Mouse (Mus musculus) forebrain, embryonic 15.5 days (tissue): Measurements from ENCODE around the gene Chit1. TPM values are rescaled to one million over a fixed set of nuclear protein-coding genes. Genes with fewer than 3 reads are reported as not detected.

Source experiments
- ATAC-seq: fragments of 200-750 bp; cut with Nextera tagmentation; replicated peaks from 2 replicates; pipeline ENCODE4 v1.8.0; 2017; ENCODE audit warnings: mild to moderate bottlenecking, moderate TSS enrichment, moderate library complexity
- H3K27ac ChIP-seq: fragments of 300-500 bp; sonication (generic); replicated peaks from 2 replicates; pipeline ENCODE4 v1.5.1; 2015; ENCODE audit warnings: mild to moderate bottlenecking, inconsistent platforms
- H3K27me3 ChIP-seq: fragments of 300-500 bp; sonication (generic); 2 replicates; pipeline ENCODE4 v1.6.1; 2015; ENCODE audit warnings: inconsistent platforms
- H3K36me3 ChIP-seq: fragments of 300-500 bp; sonication (generic); 2 replicates; pipeline ENCODE4 v1.6.1; 2015; ENCODE audit warnings: mild to moderate bottlenecking, inconsistent platforms
- H3K4me1 ChIP-seq: fragments of 300-500 bp; sonication (generic); 2 replicates; pipeline ENCODE4 v1.6.1; 2015; ENCODE audit warnings: inconsistent platforms
- H3K4me2 ChIP-seq: fragments of 300-500 bp; sonication (generic); replicated peaks from 2 replicates; pipeline ENCODE4 v1.6.1; 2015; ENCODE audit warnings: mild to moderate bottlenecking, inconsistent platforms
- H3K4me3 ChIP-seq: fragments of 300-500 bp; sonication (generic); 2 replicates; pipeline ENCODE4 v1.5.1; 2015; ENCODE audit warnings: mild to moderate bottlenecking, inconsistent platforms
- H3K9ac ChIP-seq: fragments of 300-500 bp; sonication (generic); replicated peaks from 2 replicates; pipeline ENCODE4 v1.6.1; 2015; ENCODE audit warnings: mild to moderate bottlenecking, inconsistent platforms
- H3K9me3 ChIP-seq: fragments of 300-500 bp; sonication (generic); 2 replicates; pipeline ENCODE4 v1.6.1; 2016; ENCODE audit warnings: inconsistent platforms
- WGBS: fragments of 180-500 bp; shearing (Covaris S2); methylation state at CpG from one replicate; pipeline ENCODE4 v1.1.7; 2015; ENCODE audit warnings: mixed read lengths; 5-methylcytosine and 5-hydroxymethylcytosine counted together
- polyA plus RNA-seq: library from polyadenylated mRNA; unstranded; fragments of >200 nt; fragmentation: Nextera tagmentation; extraction: Ambion mirVana; gene quantifications from 2 replicates; pipeline ENCODE4 v1.2.1, GENCODE M21; 2015

Gene Chit1
- polyA plus RNA-seq, 1 experiment from 2014 or later: 0.17 TPM

GRCm38 (mm10) chr1:134080881-134081450, 30.1 kb upstream of the Chit1 start:
- Histone ChIP-seq H3K9me3 (no peaks in the 10 kb centered on the region), H3K4me2 (no peak overlapping the region), H3K27ac (no peak overlapping the region), H3K27me3 (no peaks in the 10 kb centered on the region), H3K4me1 (peaks cover 46% of the 10 kb centered on the region), H3K4me3 (no peak overlapping the region), H3K36me3 (no peaks in the 10 kb centered on the region), H3K9ac (no peak overlapping the region)
- no peak for ATAC-seq
- WGBS: 92% methylated on average over 5 of the region's 5 CpGs

GRCm38 (mm10) chr1:134082987-134083516, 28.0 kb upstream of the Chit1 start:
- no peaks in the 10 kb centered on the region for H3K9me3 ChIP-seq
- no peak overlapping the region for H3K9ac ChIP-seq
- no peaks in the 10 kb centered on the region for H3K27me3 ChIP-seq
- H3K27ac ChIP-seq: no peak overlapping the region
- H3K4me1 ChIP-seq: peaks cover 37% of the 10 kb centered on the region
- no peak overlapping the region for H3K4me3 ChIP-seq
- H3K4me2 ChIP-seq: no peak overlapping the region
- no peaks in the 10 kb centered on the region for H3K36me3 ChIP-seq
- WGBS: 62% methylated on average over 11 of the region's 11 CpGs
- no peak for ATAC-seq

- no peaks in the 10 kb centered on the region for H3K27me3 ChIP-seq
- peaks cover 32% of the 10 kb centered on the region for H3K4me1 ChIP-seq
- WGBS: 89% methylated on average over 8 of the region's 8 CpGs
- no peak overlapping the region for H3K9ac ChIP-seq
- no peak for ATAC-seq
- H3K36me3 ChIP-seq: no peaks in the 10 kb centered on the region
- no peak overlapping the region for H3K4me3 ChIP-seq
- H3K9me3 ChIP-seq: no peaks in the 10 kb centered on the region
- H3K4me2 ChIP-seq: no peak overlapping the region
- no peak overlapping the region for H3K27ac ChIP-seq
These were observed 27.4 kb upstream of the Chit1 start for GRCm38 (mm10) chr1:134083676-134084075.

DNA sequence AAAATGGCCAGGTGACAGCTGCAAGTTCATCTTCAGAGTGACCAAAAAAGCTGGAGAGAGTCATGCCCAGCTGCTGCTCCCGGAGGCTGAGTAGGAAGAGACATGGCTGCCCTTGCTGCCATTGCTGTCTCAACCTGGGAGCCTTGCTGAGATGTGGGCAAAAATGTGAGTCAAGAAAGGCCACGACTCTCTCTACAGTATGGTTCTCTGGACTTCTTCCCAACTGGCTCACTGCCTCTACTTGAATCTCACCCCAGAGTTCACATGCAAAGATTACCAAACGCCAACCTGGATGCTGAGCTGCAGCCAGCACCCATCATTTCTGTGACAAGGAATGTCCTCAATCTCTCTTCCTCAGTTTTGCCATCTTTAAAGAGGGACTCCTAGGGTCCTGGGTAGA, 26.9 kb upstream of the Chit1 start:
- H3K4me3 ChIP-seq: no peak overlapping the region
- no peaks in the 10 kb centered on the region for H3K36me3 ChIP-seq
- WGBS: 69% methylated on average over 3 of the region's 3 CpGs
- no peak overlapping the region for H3K27ac ChIP-seq
- no peaks in the 10 kb centered on the region for H3K9me3 ChIP-seq
- peaks cover 32% of the 10 kb centered on the region for H3K4me1 ChIP-seq
- no peak overlapping the region for H3K4me2 ChIP-seq
- ATAC-seq: no peak
- no peak overlapping the region for H3K9ac ChIP-seq
- H3K27me3 ChIP-seq: no peaks in the 10 kb centered on the region

GRCm38 (mm10) chr1:134086017-134086416, 25.0 kb upstream of the Chit1 start:
- H3K9me3 ChIP-seq: no peaks in the 10 kb centered on the region
- H3K27ac ChIP-seq: no peak overlapping the region
- 19% methylated on average over 3 of the region's 3 CpGs for WGBS
- no peaks in the 10 kb centered on the region for H3K36me3 ChIP-seq
- no peak overlapping the region for H3K4me2 ChIP-seq
- H3K9ac ChIP-seq: no peak overlapping the region
- H3K27me3 ChIP-seq: no peaks in the 10 kb centered on the region
- H3K4me3 ChIP-seq: no peak overlapping the region
- peaks cover 22% of the 10 kb centered on the region for H3K4me1 ChIP-seq
- ATAC-seq: no peak

DNA sequence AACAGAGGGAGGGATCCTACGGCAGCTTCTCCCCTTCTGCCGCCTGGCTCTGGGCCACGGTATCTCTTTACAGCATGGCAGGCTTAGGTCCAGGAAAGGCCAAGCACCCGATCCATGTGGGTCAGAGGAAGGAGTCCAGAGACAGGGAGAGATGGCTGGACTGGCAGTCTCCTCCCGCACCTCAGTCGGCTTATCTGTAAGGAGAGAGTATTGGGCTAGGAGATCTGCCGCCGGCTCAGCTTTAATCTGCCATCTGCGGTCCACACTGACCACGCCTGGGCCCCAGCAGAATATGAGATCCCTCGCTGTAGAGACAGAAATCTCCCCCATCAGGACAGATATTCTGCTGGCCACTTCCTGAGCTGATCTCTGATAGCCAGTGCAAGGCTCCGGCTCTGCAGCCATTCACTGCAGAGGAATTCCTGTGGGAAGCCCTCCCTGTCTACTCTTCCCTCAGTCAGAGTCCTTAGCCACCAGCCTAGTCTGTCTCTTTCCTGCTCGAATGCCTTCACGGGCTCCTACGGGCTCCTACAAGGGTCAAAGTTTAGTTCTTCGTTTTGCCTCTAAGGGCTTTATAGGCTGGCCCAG, 24.1 kb upstream of the Chit1 start:
- peaks cover 22% of the 10 kb centered on the region for H3K4me1 ChIP-seq
- no peak for ATAC-seq
- no peaks in the 10 kb centered on the region for H3K9me3 ChIP-seq
- WGBS: 59% methylated on average over 16 of the region's 16 CpGs
- H3K4me3 ChIP-seq: no peak overlapping the region
- H3K9ac ChIP-seq: peak overlapping the region; percentile 13; the same call in 1 of the 2 replicates
- no peak overlapping the region for H3K4me2 ChIP-seq
- H3K36me3 ChIP-seq: no peaks in the 10 kb centered on the region
- no peaks in the 10 kb centered on the region for H3K27me3 ChIP-seq
- no peak overlapping the region for H3K27ac ChIP-seq

DNA sequence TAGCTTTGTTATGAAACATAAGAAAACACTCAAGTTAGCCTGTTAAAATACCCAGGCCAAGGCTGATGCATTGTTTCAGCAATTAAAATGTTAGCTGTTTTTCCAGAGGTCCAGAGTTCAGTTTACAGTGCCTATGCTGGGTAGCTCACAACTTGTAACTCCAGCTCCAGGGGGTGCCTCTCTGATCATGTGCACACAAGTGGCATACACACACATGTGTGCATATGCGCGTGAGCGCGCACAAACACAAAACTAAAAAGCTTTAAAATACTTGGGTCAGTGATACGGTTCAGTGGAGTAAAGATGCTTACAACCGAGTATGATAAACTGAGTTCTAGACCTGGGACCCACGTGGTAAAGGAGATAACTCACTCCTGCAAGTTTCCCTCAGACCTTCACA, 22.0 kb upstream of the Chit1 start:
- H3K4me1 ChIP-seq: peaks cover 37% of the 10 kb centered on the region
- 88% methylated on average over 7 of the region's 7 CpGs for WGBS
- H3K9ac ChIP-seq: no peak overlapping the region
- ATAC-seq: no peak
- no peaks in the 10 kb centered on the region for H3K27me3 ChIP-seq
- no peak overlapping the region for H3K27ac ChIP-seq
- H3K36me3 ChIP-seq: no peaks in the 10 kb centered on the region
- no peak overlapping the region for H3K4me2 ChIP-seq
- H3K9me3 ChIP-seq: no peaks in the 10 kb centered on the region
- no peak overlapping the region for H3K4me3 ChIP-seq

DNA sequence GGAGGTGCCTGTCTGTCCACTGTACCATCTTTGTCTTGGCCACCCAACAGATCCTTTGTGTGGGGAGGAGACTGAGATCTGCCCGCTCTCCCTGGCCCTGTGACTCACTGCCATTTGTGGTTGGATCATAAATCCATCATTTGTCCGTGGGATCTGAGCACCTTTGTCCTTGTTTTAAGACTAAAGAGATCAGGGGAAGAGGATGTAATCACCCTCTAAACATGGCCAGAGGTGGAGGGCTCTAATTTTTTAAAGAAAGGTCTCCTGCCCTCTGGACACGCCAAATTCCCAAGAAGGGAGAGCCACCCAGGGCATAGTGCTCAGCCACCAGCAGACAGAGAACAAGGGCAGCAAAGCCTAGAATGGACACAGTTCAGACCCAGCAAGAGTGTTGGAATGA, 19.2 kb upstream of the Chit1 start:
- H3K9me3 ChIP-seq: no peaks in the 10 kb centered on the region
- WGBS: 91% methylated on average over 3 of the region's 3 CpGs
- no peak overlapping the region for H3K4me3 ChIP-seq
- peak overlapping the region; percentile 75; the same call in 1 of the 2 replicates for H3K27ac ChIP-seq
- H3K27me3 ChIP-seq: no peaks in the 10 kb centered on the region
- H3K4me1 ChIP-seq: peaks cover 46% of the 10 kb centered on the region
- ATAC-seq: no peak
- H3K36me3 ChIP-seq: no peaks in the 10 kb centered on the region
- H3K4me2 ChIP-seq: no peak overlapping the region
- no peak overlapping the region for H3K9ac ChIP-seq

- H3K27ac ChIP-seq: peak overlapping the region; percentile 75
- no peak for ATAC-seq
- no peaks in the 10 kb centered on the region for H3K9me3 ChIP-seq
- no peaks in the 10 kb centered on the region for H3K36me3 ChIP-seq
- peak overlapping the region; percentile 78 for H3K4me2 ChIP-seq
- no peaks in the 10 kb centered on the region for H3K27me3 ChIP-seq
- peaks cover 50% of the 10 kb centered on the region for H3K4me1 ChIP-seq
- H3K4me3 ChIP-seq: peak overlapping the region; percentile 48
- WGBS: 34% methylated on average over 6 of the region's 6 CpGs
- peak overlapping the region; percentile 58 for H3K9ac ChIP-seq
These were observed 18.7 kb upstream of the Chit1 start for GRCm38 (mm10) chr1:134092368-134092767.

GRCm38 (mm10) chr1:134092852-134093770, 17.9 kb upstream of the Chit1 start:
- Histone ChIP-seq H3K4me3 (peak overlapping the region; percentile 48), H3K4me1 (peaks cover 57% of the 10 kb centered on the region), H3K4me2 (peak overlapping the region; percentile 78), H3K9ac (peak overlapping the region; percentile 58), H3K36me3 (no peaks in the 10 kb centered on the region), H3K27ac (peak overlapping the region; percentile 75), H3K27me3 (no peaks in the 10 kb centered on the region), H3K9me3 (no peaks in the 10 kb centered on the region)
- peak; percentile 66 for ATAC-seq
- WGBS: 2% methylated on average over 43 of the region's 43 CpGs

GRCm38 (mm10) chr1:134093771-134094526, 17.1 kb upstream of the Chit1 start:
- H3K36me3 ChIP-seq: no peaks in the 10 kb centered on the region
- H3K4me3 ChIP-seq: no peak overlapping the region
- H3K9me3 ChIP-seq: no peaks in the 10 kb centered on the region
- H3K4me2 ChIP-seq: no peak overlapping the region
- H3K9ac ChIP-seq: no peak overlapping the region
- peak overlapping the region; percentile 75 for H3K27ac ChIP-seq
- WGBS: 65% methylated on average over 13 of the region's 13 CpGs
- peaks cover 66% of the 10 kb centered on the region for H3K4me1 ChIP-seq
- no peak for ATAC-seq
- H3K27me3 ChIP-seq: no peaks in the 10 kb centered on the region
